ENCODE assay signal across 13 mouse cellular contexts in genomic region chrX:73836691-73837090, GRCm38 (mm10). TPM values are rescaled to one million over a fixed set of nuclear protein-coding genes. Genes with fewer than 3 reads are reported as not detected.
"Had no signal": no experiment of that assay in that cellular context is flagged by ENCODE, and none has a peak within 500 bp of the region (broad histone marks: within the 10 kb centered on the region; RNA-seq: fewer than 3 reads in every experiment).

No protein-coding gene starts in this region.

- DNase-seq: liver, postnatal 0 days; lung, adult 2 months; lung, postnatal 10 days; lung, postnatal 36 days; retina, postnatal 1 day; right cerebral cortex, adult 18-20 months; right cerebral cortex, postnatal 25 days; right cerebral cortex, postnatal 4 days; spleen, adult 18-20 months; thymus, adult 18-20 months; thymus, postnatal 14 days; thymus, postnatal 4 days had no signal

RNA-seq across cellular contexts. Expression of gene Avpr2, which starts 55.2 kb away (rescaled TPM):
- total RNA-seq: midbrain, postnatal 0 days had no signal
